Mouse (Mus musculus) heart, adult 2 months (tissue): Measurements from ENCODE around the gene Sox10. TPM values are rescaled to one million over a fixed set of nuclear protein-coding genes. Genes with fewer than 3 reads are reported as not detected.

Experiments used
- DNase-seq, 2 experiments: peaks; one replicate each; pipeline ENCODE4 v3.0.0; 2021
- H3K27ac ChIP-seq: fragments of 200-600 bp; 2 replicates; pipeline ENCODE4 v1.8.1; 2022
- H3K27me3 ChIP-seq: fragments of 200-500 bp; 2 replicates; pipeline ENCODE4 v1.6.1; 2012; ENCODE audit warnings: mild to moderate bottlenecking, low read length, inconsistent platforms, mixed read lengths; ENCODE audit not compliant: control insufficient read depth, insufficient read depth
- H3K36me3 ChIP-seq: fragments of 200-500 bp; 2 replicates; pipeline ENCODE4 v1.6.1; 2012; ENCODE audit warnings: low read length, inconsistent platforms; ENCODE audit not compliant: control insufficient read depth, insufficient read depth
- H3K4me1 ChIP-seq: fragments of 200-500 bp; 2 replicates; pipeline ENCODE4 v1.6.1; 2011; ENCODE audit warnings: low read length; ENCODE audit not compliant: control insufficient read depth, insufficient read depth
- H3K4me3 ChIP-seq: fragments of 200-600 bp; 2 replicates; pipeline ENCODE4 v1.8.1; 2022
- H3K79me2 ChIP-seq: fragments of 200-500 bp; replicated peaks from 2 replicates; pipeline ENCODE4 v1.6.1; 2012; ENCODE audit warnings: mild to moderate bottlenecking, inconsistent platforms, low read length, moderate library complexity, mixed read lengths; ENCODE audit not compliant: control insufficient read depth, insufficient read depth
- H3K9ac ChIP-seq: fragments of 200-500 bp; 2 replicates; pipeline ENCODE4 v1.6.1; 2012; ENCODE audit warnings: low read depth, mild to moderate bottlenecking, control low read depth, inconsistent platforms, low read length, mixed read lengths
- CTCF ChIP-seq: fragments of 200-600 bp; IDR thresholded peaks from 2 replicates; pipeline ENCODE4 v1.8.1; 2022; ENCODE audit warnings: antibody characterized with exemption, mild to moderate bottlenecking, moderate library complexity
- EP300 ChIP-seq: fragments of 200-500 bp; IDR thresholded peaks from 2 replicates; pipeline ENCODE4 v1.6.1; 2011; ENCODE audit warnings: low read depth, low read length, control low read depth; ENCODE audit not compliant: insufficient read depth
- POLR2A ChIP-seq: fragments of 200-500 bp; IDR thresholded peaks from 2 replicates; pipeline ENCODE4 v1.6.1; 2011; ENCODE audit warnings: mild to moderate bottlenecking, low read depth, low read length, control low read depth; ENCODE audit not compliant: insufficient read depth
- WGBS: fragments of 180-500 bp; shearing (Covaris S2); methylation state at CpG from one replicate; pipeline ENCODE4 v1.1.7; 2018; 5-methylcytosine and 5-hydroxymethylcytosine counted together
- intact Hi-C: fragments of 180-260 bp; cut with DNase I; formaldehyde crosslinking; loops from one replicate; pipeline ENCODE4 v1.15.1; 2025
- polyA plus RNA-seq: library from polyadenylated mRNA; depleted of rRNA; stranded (reverse); fragments of >200 nt; gene quantifications from 2 replicates; pipeline ENCODE4 v1.2.3, GENCODE M21; 2012
- total RNA-seq, 2 experiments: library from RNA; stranded (reverse); gene quantifications; 2 replicates each; pipeline ENCODE4 v1.2.3; 2021

The Sox10 gene
- total and polyA plus RNA-seq, 3 experiments = 1.1 to 4.5 (median 1.3) TPM

DNA sequence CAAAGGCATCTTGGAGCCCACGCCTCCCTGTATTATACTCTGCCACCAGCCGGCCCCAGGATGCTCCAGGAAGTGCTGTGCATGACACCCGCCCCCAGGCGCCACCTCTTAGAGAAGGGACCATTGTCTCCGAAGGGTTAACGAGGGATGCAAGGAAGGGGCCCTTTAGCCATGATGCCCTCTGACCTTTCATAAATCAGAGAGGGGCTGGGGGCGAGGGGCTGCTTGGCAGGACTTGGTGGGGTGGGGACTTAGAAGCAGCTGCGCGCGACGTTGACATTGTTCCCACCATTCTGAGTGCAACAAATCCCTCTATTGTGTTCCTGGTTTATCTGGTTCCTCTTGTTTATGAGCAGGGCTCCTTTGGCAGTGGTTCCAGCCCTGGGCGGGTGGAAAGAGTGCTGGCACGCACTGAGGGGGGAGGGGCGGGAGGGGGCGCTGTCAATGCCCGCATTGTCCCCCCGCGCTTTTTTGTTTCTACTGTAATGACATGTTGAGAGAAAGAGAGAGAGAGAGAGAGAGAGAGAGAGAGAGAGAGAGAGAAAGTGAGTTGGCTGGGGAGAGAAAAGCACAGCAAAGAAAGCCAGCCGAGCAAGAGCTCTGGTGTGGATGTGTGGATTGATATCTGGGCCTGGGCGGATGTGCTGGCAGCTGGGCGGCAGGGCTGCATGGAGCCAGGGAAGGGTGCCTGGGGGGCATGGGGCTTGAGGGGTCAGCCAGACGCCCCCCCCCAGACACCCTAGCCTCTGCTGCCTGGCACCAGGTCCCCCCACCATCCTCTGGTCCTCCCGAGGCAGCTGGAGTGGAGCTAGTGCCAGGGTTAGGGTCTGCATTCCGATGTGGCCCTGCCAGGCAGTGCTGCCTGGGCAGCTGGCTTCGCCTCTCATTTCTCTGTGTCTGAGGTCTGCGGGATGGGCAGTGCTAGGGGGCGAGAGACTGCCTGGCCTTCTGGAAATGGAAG lies 28.1 kb upstream of the Sox10 start:
- peak overlapping the region; percentile 63 for H3K27ac ChIP-seq
- H3K4me1 ChIP-seq = peaks cover 3% of the 10 kb centered on the region; the same call in 1 of the 2 replicates
- intact Hi-C loops = no loop called here
- no peaks in the 10 kb centered on the region for H3K27me3 ChIP-seq
- no peaks in the 10 kb centered on the region for H3K36me3 ChIP-seq
- no peaks in the 10 kb centered on the region for H3K79me2 ChIP-seq
- H3K9ac ChIP-seq = peak overlapping the region; percentile 26; the same call in 1 of the 2 replicates
- DNase-seq = peak; percentile 34 to 49
- 29% methylated on average over 27 of the region's 27 CpGs for WGBS
- no peak overlapping the region for H3K4me3 ChIP-seq
- TF ChIP-seq POLR2A = no peak
- no peak for TF ChIP-seq EP300
- no peak for TF ChIP-seq CTCF

- Histone ChIP-seq H3K4me1 (peaks cover 3% of the 10 kb centered on the region; the same call in 1 of the 2 replicates), H3K79me2 (no peaks in the 10 kb centered on the region), H3K36me3 (no peaks in the 10 kb centered on the region), H3K4me3 (no peak overlapping the region), H3K27ac (no peak overlapping the region; the same call in 1 of the 2 replicates), H3K27me3 (no peaks in the 10 kb centered on the region), H3K9ac (no peak overlapping the region)
- peak in 1 of 2 experiments; percentile 13 for DNase-seq
- intact Hi-C loops = no loop called here
- TF ChIP-seq EP300 = no peak
- WGBS = 79% methylated on average over 6 of the region's 6 CpGs
Measured at GRCm38 (mm10) chr15:79192450-79192849, 27.4 kb upstream of the Sox10 start.

DNA sequence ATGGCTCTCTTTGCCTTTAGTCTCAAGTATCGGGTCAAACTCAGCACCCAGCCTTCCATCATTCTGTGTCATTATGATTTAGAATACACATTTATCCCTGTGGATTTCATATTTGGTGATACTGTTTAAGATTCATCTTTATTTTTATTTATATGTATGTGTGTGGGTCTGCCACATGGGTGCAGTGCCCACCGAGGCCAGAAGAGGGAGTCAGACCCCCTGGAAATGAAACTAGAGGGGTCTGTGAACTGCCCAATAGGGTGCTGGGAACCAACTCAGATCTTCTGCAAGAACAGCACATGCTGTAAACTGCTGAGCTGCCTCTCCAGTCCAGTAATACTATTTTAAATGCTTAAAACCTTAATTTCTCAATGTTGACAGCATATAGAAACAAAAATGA lies 26.4 kb upstream of the Sox10 start:
- no peak for TF ChIP-seq EP300
- peak; percentile 17; the same call in 1 of the 2 replicates for TF ChIP-seq CTCF
- Histone ChIP-seq H3K79me2 (no peaks in the 10 kb centered on the region), H3K27me3 (no peaks in the 10 kb centered on the region), H3K9ac (no peak overlapping the region), H3K27ac (no peak overlapping the region), H3K4me1 (peaks cover 3% of the 10 kb centered on the region; the same call in 1 of the 2 replicates), H3K36me3 (no peaks in the 10 kb centered on the region), H3K4me3 (no peak overlapping the region)
- no peak for DNase-seq
- WGBS = 93% methylated on average over 2 of the region's 2 CpGs
- intact Hi-C loops = no loop called here

- no peak overlapping the region for H3K4me3 ChIP-seq
- TF ChIP-seq CTCF (no peak), EP300 (no peak), POLR2A (no peak)
- H3K79me2 ChIP-seq = no peaks in the 10 kb centered on the region
- H3K9ac ChIP-seq = no peak overlapping the region
- no peaks in the 10 kb centered on the region for H3K36me3 ChIP-seq
- intact Hi-C loops = no loop called here
- DNase-seq = no peak
- H3K27me3 ChIP-seq = no peaks in the 10 kb centered on the region
- H3K27ac ChIP-seq = no peak overlapping the region
- 90% methylated on average over 8 of the region's 8 CpGs for WGBS
- no peaks in the 10 kb centered on the region for H3K4me1 ChIP-seq
Measured at GRCm38 (mm10) chr15:79187819-79188218, 22.8 kb upstream of the Sox10 start.

GRCm38 (mm10) chr15:79185213-79185612 lies 20.2 kb upstream of the Sox10 start:
- intact Hi-C loops = no loop called here

DNA sequence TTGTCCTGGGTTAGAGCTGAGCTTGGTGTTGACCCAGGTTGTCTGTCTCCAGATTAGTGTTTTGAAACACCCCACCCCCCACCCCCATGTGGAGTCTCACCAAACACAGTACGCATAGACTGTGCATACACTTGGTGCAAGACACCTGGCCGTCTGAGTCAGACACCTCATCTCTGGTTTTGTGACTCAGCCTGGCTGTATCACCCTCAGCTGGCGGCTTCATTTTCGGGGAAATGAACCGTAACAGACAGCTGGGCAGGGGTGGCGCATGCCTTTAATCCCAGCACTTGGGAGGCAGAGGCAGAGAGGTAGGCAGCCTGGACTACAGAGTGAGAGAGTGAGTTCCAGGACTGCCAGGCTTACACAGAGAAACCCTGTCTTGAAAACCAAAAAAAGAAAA lies 11.9 kb upstream of the Sox10 start:
- intact Hi-C loops = no loop called here
- DNase-seq = no peak
- WGBS = 84% methylated on average over 6 of the region's 6 CpGs

More at GRCm38 (mm10) chr15:79185213-79185612, 20.2 kb upstream of the Sox10 start:
- Histone ChIP-seq H3K27me3 (no peaks in the 10 kb centered on the region), H3K4me1 (no peaks in the 10 kb centered on the region), H3K79me2 (no peaks in the 10 kb centered on the region), H3K27ac (no peak overlapping the region), H3K9ac (no peak overlapping the region), H3K4me3 (no peak overlapping the region), H3K36me3 (no peaks in the 10 kb centered on the region)
- 79% methylated on average over 10 of the region's 10 CpGs for WGBS
- no peak for DNase-seq
- TF ChIP-seq CTCF = no peak
- no peak for TF ChIP-seq EP300
- TF ChIP-seq POLR2A = no peak

More for the DNA sequence above, 11.9 kb upstream of the Sox10 start:
- no peak for TF ChIP-seq CTCF
- no peak for TF ChIP-seq POLR2A
- no peak for TF ChIP-seq EP300
- Histone ChIP-seq H3K27ac (no peak overlapping the region), H3K36me3 (no peaks in the 10 kb centered on the region), H3K9ac (no peak overlapping the region), H3K79me2 (no peaks in the 10 kb centered on the region), H3K4me3 (no peak overlapping the region), H3K4me1 (no peaks in the 10 kb centered on the region), H3K27me3 (no peaks in the 10 kb centered on the region)
